Mouse (Mus musculus) stomach, postnatal 0 days (tissue): ENCODE measurements at regions not wholly inside any gene's neighbourhood (a gene's known extent, or its start where the extent isn't known, plus 50 kb on each side); places are given as distances from the start of the nearest gene placed in this dataset.

Experiments
- ATAC-seq: fragments of 200-750 bp; cut with Nextera tagmentation; 2 replicates; pipeline ENCODE4 v1.8.0; 2017; ENCODE audit not compliant: low FRiP score, low TSS enrichment
- DNase-seq: peaks from one replicate; pipeline ENCODE4 v3.0.0-alpha.2; 2016; ENCODE audit warnings: low spot score
- H3K27ac ChIP-seq: fragments of 300-500 bp; sonication (generic); replicated peaks from 2 replicates; pipeline ENCODE4 v1.5.1; 2014; ENCODE audit warnings: mild to moderate bottlenecking, control low read depth
- H3K27me3 ChIP-seq: fragments of 300-500 bp; sonication (generic); 2 replicates; pipeline ENCODE4 v1.6.1; 2014; ENCODE audit warnings: low read length; ENCODE audit not compliant: control insufficient read depth, insufficient read depth
- H3K36me3 ChIP-seq: fragments of 300-500 bp; sonication (generic); 2 replicates; pipeline ENCODE4 v1.6.1; 2014; ENCODE audit warnings: low read length, mixed read lengths; ENCODE audit not compliant: control insufficient read depth, insufficient read depth
- H3K4me1 ChIP-seq: fragments of 300-500 bp; sonication (generic); replicated peaks from 2 replicates; pipeline ENCODE4 v1.6.1; 2014; ENCODE audit warnings: antibody characterized with exemption; ENCODE audit not compliant: control insufficient read depth, insufficient read depth
- H3K4me2 ChIP-seq: fragments of 300-500 bp; sonication (generic); replicated peaks from 2 replicates; pipeline ENCODE4 v1.6.1; 2014; ENCODE audit warnings: low read depth, mild to moderate bottlenecking, control low read depth, moderate library complexity
- H3K4me3 ChIP-seq: fragments of 300-500 bp; sonication (generic); 2 replicates; pipeline ENCODE4 v1.5.1; 2014; ENCODE audit warnings: low read depth, low read length, control low read depth
- H3K9ac ChIP-seq: fragments of 300-500 bp; sonication (generic); 2 replicates; pipeline ENCODE4 v1.6.1; 2014; ENCODE audit warnings: mild to moderate bottlenecking, low read length, control low read depth, mixed read lengths
- H3K9me3 ChIP-seq: fragments of 300-500 bp; sonication (generic); 2 replicates; pipeline ENCODE4 v1.6.1; 2016; ENCODE audit warnings: low read length; ENCODE audit not compliant: control insufficient read depth
- CTCF ChIP-seq: IDR thresholded peaks from 2 replicates; pipeline ENCODE4 v1.5.1; 2016; ENCODE audit warnings: antibody characterized with exemption, low read depth, mild to moderate bottlenecking, moderate library complexity
- EP300 ChIP-seq: optimal IDR thresholded peaks from 2 replicates; pipeline ENCODE3; 2016; ENCODE audit warnings: antibody characterized with exemption
- WGBS: fragments of 180-500 bp; shearing (Covaris S2); extraction: QIAGEN DNeasy Blood & Tissue Kit; methylation state at CpG from one replicate; pipeline ENCODE4 v1.1.7; 2014; 5-methylcytosine and 5-hydroxymethylcytosine counted together

DNA sequence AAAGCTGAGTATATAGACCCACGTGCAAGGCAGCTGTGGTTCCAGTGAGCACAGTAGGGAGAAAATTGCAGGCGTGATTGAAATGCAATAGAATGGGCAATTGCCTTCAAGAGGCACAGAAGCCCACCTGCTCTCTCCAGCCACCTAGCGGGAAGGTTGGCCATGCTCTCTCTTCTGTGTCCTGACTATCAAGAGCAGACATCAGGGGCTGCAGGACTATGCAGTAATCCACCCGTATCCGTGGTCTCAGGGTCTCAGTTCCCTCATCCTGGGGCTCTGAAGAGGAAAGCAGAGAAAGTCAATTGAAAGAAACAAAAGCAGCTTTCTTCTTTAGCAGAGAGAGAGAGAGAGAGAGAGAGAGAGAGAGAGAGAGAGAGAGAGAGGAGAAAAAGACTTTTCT is 112.0 kb upstream of the Arglu1 start:
- Histone ChIP-seq H3K9me3 (no peaks in the 10 kb centered on the region), H3K4me1 (no peaks in the 10 kb centered on the region), H3K4me3 (no peak overlapping the region), H3K27me3 (no peaks in the 10 kb centered on the region), H3K9ac (no peak overlapping the region), H3K4me2 (no peak overlapping the region), H3K27ac (no peak overlapping the region), H3K36me3 (no peaks in the 10 kb centered on the region)
- no peak for ATAC-seq
- no peak for DNase-seq
- TF ChIP-seq EP300 (no peak), CTCF (no peak)
- WGBS: 56% methylated on average over 5 of the region's 5 CpGs

DNA sequence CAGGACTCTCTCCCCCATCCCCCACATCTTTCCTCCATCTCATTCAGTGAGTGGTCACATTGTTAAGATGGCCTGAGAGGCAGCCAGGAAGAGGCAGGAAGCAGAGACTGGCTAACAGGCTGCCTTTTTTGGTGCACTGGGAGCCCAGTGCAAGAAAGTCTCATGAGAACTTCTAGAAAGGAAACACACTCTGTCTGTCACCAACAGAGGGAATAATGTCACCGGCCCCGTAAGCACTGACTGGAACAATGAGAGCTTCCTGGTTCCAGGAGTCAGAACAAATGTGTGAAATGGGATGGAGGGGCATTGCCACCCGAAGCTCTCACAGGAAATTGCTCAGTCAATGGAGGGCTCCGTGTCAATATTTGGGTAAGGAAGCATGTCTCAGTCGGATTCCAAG is 111.3 kb upstream of the Arglu1 start:
- Histone ChIP-seq H3K9ac (no peak overlapping the region), H3K36me3 (no peaks in the 10 kb centered on the region), H3K27me3 (no peaks in the 10 kb centered on the region), H3K9me3 (no peaks in the 10 kb centered on the region), H3K4me1 (no peaks in the 10 kb centered on the region), H3K4me2 (no peak overlapping the region), H3K4me3 (no peak overlapping the region), H3K27ac (no peak overlapping the region)
- no peak for DNase-seq
- TF ChIP-seq EP300 (no peak), CTCF (no peak)
- WGBS: 49% methylated on average over 5 of the region's 5 CpGs
- no peak for ATAC-seq

DNA sequence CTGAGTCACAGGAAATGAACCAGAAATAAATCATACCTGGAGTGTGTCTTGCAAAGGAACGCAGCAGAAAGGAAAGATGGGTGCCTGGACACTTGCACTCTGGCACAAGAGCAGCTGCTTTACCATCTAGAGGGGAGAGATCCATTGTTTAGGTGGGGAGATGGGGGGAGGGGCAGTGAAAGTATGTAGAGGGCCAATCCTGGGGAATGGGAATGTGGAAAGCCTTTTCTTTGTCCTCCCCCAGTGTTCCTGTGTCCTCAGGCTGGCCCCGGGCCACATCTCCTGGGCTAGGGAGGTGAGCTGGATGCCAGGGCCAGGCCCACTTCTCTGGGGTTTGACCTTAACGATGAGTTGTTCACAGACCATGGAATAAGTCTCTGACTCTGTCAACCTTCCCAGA is 107.2 kb upstream of the Arglu1 start:
- ATAC-seq (no peak), DNase-seq (no peak)
- Histone ChIP-seq H3K36me3 (no peaks in the 10 kb centered on the region), H3K4me1 (no peaks in the 10 kb centered on the region), H3K4me3 (no peak overlapping the region), H3K27me3 (no peaks in the 10 kb centered on the region), H3K9ac (no peak overlapping the region), H3K27ac (no peak overlapping the region), H3K9me3 (no peaks in the 10 kb centered on the region), H3K4me2 (no peak overlapping the region)
- WGBS: 49% methylated on average over 3 of the region's 3 CpGs
- TF ChIP-seq EP300 (no peak), CTCF (no peak)

DNA sequence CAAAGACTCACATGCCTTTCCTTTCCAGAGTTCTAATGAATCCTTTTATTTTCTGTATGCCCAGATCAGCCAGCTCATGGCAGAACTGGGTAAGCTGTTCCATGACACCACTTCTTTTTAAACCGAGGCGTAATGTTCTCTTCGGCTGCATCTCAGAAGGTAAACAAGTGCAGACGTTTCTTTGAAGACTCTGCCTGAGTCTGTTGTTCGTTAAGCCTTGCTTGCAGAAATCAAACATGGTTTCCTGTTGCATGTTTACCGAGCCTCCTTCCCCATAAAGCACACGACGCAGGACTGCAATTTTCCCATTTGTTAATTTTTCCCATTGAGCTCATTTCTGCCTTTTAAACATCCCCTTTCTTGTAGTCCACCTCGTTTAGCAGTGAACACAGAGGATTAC is 106.6 kb upstream of the Arglu1 start:
- 11% methylated on average over 9 of the region's 9 CpGs for WGBS
- Histone ChIP-seq H3K9ac (no peak overlapping the region), H3K27ac (no peak overlapping the region), H3K27me3 (no peaks in the 10 kb centered on the region), H3K4me3 (no peak overlapping the region), H3K4me2 (no peak overlapping the region), H3K4me1 (no peaks in the 10 kb centered on the region), H3K36me3 (no peaks in the 10 kb centered on the region), H3K9me3 (no peaks in the 10 kb centered on the region)
- TF ChIP-seq EP300 (no peak), CTCF (no peak)
- DNase-seq: no peak
- no peak for ATAC-seq

DNA sequence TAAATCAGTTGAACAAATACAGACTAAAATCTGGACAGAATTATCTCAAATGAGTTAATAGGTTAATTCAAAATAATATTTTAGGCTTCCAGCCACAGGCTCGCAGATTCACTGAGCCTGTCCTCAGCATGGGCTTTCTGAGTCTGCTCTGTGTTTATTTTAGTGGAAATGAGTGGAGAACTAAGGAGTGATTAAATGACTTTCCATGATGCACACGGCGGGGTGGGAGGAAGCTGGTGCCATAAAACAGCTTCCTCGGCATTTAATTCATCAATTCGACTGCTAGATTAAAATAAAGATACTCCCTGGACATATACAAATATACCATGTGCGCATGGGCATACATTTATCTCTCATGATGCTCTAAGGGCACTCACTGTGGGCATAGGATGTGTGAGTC is 104.4 kb upstream of the Arglu1 start:
- TF ChIP-seq CTCF (no peak), EP300 (no peak)
- H3K4me1 ChIP-seq: no peaks in the 10 kb centered on the region
- no peak overlapping the region for H3K9ac ChIP-seq
- H3K4me3 ChIP-seq: no peak overlapping the region
- no peak for ATAC-seq
- H3K9me3 ChIP-seq: no peaks in the 10 kb centered on the region
- no peak overlapping the region for H3K4me2 ChIP-seq
- H3K27me3 ChIP-seq: no peaks in the 10 kb centered on the region
- no peak overlapping the region for H3K27ac ChIP-seq
- no peaks in the 10 kb centered on the region for H3K36me3 ChIP-seq
- 30% methylated on average over 6 of the region's 6 CpGs for WGBS
- no peak for DNase-seq

DNA sequence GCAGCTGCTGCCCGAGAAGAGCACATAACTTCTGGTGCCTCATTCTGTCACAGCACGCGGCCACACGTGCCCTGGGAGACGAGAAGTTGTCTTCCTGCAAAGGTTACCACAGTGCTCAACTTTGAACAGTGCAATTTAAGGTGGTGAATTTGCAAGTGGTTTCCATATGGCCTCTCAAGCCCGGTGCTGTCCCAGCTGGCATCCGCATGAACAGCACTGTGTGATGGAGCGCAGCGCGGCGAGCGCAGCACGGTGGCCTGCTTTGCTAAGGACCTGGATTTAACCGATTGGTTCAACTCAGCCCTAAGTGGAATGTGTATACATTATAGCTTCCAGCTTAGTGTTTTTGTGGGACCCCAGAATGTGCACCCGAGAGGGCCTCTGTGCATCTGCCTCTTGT is 89.6 kb upstream of the Arglu1 start:
- Histone ChIP-seq H3K4me3 (no peak overlapping the region), H3K4me1 (no peaks in the 10 kb centered on the region), H3K9me3 (no peaks in the 10 kb centered on the region), H3K27ac (no peak overlapping the region), H3K27me3 (no peaks in the 10 kb centered on the region), H3K9ac (no peak overlapping the region), H3K36me3 (no peaks in the 10 kb centered on the region), H3K4me2 (no peak overlapping the region)
- ATAC-seq (no peak), DNase-seq (no peak)
- WGBS: 84% methylated on average over 15 of the region's 15 CpGs
- TF ChIP-seq CTCF: no peak
- TF ChIP-seq EP300: no peak
